Mouse (Mus musculus): ENCODE measurements around the gene Tmed10.
A peak's percentile ranks its signal among the peaks of the same experiment; 100 is the strongest.

The Tmed10 gene

DNA sequence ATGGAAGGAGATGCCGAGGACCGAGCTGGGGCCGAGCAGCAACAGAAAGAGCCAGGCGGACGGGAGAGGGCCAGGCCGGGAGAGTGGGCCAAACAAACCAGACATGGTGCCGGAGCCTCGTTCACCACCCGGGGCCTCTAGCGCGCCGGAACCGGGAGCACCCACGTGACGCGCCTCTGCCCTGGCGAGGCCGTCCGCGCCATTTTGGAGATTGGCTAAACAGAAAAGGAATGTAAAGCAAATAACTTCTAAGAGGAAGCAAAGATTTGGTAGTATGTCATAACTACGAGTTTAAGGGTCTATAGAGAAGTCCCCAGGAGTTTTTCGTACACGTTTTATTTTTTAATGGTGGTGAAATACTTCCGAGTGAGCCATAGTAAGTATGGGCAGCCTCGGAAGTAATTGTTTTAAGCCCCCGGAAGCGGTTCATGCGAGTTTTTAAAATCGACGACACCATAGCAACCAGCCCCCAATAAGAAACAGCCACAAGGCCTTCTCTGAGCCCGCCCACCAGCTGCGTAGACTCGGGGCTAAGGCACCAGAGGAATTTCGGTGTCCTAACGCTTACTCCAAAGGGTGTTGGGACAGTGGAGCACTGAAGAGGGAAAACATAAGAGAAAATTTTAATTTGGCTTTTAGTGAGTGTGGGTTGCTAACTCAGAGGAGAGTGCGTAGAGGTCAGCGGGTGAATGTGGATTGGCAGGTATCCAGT is at the start of gene Tmed10:
TSS of gene Tmed10 (minus strand) at position 287 of the 712 bp plus-strand sequence.
- peak; percentile 94 to 96 for DNase-seq (ENCODE audit: low spot score in 2 of 2)

DNA sequence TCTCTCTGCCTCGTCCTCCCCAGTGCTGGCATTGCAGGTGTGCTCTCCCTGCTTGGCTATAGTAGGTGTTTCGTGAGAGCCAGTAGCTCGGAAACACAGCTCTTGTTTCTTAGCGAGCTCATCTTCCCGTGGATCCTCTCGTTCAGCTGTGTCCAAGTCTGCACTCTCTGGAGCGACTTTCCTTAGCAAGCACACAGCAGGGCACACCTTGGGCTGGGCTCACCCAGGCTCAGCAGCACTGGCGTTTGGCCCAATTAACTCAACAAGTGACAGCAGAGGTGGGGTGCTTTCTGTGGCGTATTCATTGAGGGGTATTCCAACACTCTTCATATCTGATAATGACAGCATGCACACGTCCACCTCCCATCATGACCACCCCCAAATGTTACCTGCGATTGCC is 48.6 kb upstream of the Tmed10 start:
- no peak for DNase-seq (ENCODE audit: low spot score in 2 of 2)

DNA sequence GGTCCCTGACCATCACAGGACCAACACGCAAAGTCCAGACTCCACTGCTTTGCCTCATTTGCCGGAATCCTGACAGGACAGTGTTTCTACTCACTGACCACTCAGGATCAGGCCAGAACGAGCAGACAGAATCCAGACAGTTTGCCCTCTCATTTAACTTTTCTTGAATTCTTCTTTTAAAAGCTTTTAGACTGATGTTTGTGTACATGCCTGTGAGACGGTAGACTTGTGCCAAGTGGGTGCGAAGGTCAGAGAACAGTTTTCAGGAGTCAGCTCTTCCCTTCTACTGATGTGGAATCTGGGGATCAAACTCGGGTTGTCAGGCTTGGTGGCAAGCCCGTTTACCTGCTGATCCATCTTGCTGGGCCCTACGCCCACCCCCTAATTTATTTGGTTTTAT is 47.9 kb upstream of the Tmed10 start:
- DNase-seq (ENCODE audit: low spot score in 2 of 2): no peak

DNA sequence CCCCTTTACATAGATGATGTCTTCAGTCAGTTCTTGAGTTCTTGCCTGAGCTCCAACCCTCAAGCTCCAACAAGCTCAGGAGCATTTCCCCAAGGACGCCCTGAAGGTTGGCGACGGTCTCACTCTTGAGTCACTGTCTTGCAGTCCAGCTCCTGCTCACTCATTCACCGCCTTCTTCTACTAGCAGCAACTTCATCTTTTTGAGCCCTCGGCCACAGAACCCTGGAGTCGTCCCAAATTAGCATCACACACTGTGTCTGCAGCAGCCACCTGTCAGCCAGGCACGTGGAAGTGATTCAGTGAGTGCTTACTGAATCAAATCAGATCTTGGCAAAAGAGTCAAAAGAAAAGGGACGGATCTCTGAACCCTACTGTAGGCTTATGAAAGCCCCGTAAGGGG is 46.3 kb upstream of the Tmed10 start:
- DNase-seq (ENCODE audit: low spot score in 2 of 2): no peak

DNA sequence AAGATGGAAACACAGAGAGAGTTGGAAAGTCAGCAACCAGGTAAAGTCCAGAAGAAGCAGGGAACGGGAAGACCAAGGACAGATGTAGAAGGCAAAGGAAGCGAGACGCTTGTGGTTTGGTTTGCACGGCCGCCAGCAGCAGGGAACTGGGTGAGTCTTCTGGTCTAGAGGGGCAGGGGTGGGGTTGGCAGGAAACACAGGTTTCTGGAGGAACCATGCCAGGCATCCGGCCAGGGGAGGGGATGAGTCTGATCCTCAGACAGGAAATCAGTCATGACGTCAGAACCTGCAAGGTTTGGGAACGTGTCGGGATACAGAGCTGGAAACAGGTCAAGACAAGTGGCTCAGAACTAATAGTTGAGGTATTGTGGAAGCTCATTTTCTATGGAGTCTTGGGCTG is 43.2 kb upstream of the Tmed10 start:
- no peak for DNase-seq (ENCODE audit: low spot score in 2 of 2)

DNA sequence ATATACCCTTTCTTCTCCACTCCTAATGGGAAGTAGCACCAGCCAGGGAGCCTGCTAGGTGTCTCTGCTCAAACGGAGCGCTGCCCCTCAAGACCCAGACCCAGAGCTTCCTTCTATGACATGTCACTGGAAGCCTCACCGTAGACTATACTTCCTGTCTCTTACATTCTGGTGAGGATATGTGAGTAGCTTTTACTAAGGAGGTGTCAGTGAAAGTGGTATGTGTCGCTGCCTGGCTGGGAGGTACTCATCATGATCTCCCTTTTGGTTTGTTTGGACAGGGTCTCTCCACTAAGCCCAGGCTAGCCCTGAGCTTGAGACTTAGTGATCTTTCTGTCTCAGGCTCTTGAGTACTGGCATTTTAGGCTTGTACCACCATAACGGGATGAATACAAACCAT is 41.7 kb upstream of the Tmed10 start:
- no peak for DNase-seq (ENCODE audit: low spot score in 2 of 2)

DNA sequence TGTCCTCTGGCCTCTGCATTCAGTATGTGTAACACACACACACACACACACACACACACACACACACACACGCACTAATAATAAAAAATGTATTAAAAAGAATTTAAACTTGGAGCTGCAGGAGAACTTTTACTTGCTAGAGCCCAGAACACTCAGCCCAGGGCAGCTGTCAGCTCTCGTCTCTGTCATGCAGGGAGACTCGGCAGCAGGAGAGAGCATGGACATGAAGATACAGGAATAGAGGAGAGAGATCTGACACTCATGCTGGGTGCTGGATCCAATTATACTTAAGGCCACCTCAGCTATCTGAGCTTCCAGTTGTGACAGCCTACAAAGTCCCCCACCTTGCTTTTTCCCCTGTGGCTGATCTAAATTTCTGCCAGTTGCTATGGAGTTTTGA is 41.2 kb upstream of the Tmed10 start:
- DNase-seq (ENCODE audit: low spot score in 2 of 2): no peak

DNA sequence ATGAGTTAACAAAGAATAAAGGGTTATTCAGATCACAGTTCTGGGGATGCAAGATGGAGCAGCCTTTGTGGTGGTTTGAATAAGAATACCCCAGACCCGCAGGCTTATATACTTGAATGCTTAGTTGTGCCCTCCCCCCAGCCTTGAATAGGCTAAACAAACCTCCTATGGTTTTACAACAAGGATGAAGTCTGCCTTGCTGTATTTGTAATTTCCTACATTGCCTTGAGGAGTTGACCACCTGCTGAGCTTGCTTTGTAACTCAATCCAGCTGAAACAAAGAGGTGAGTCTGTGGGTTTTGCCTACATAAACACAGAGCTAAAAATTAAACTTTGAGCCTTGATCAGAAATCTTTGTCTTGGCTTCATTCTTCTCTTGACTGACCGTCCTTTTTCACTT is 36.5 kb upstream of the Tmed10 start:
- DNase-seq (ENCODE audit: low spot score in 2 of 2): no peak

DNA sequence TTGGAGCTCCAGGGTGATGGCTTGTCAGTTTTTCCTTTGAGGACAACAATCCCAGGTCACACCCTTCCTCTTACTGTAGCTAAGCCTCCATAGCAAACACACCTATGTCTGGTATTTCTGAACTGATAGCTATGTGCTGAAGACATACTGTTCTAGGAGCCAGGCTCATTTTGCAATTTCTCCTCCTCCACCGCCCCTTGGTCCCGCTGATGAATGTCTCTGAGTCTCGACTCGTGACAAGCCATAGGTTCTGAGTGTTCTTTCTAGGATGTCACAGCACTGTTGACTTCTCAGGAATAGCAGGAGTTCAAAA is 23.3 kb upstream of the Tmed10 start:
- no peak for DNase-seq (ENCODE audit: low spot score in 2 of 2)

DNA sequence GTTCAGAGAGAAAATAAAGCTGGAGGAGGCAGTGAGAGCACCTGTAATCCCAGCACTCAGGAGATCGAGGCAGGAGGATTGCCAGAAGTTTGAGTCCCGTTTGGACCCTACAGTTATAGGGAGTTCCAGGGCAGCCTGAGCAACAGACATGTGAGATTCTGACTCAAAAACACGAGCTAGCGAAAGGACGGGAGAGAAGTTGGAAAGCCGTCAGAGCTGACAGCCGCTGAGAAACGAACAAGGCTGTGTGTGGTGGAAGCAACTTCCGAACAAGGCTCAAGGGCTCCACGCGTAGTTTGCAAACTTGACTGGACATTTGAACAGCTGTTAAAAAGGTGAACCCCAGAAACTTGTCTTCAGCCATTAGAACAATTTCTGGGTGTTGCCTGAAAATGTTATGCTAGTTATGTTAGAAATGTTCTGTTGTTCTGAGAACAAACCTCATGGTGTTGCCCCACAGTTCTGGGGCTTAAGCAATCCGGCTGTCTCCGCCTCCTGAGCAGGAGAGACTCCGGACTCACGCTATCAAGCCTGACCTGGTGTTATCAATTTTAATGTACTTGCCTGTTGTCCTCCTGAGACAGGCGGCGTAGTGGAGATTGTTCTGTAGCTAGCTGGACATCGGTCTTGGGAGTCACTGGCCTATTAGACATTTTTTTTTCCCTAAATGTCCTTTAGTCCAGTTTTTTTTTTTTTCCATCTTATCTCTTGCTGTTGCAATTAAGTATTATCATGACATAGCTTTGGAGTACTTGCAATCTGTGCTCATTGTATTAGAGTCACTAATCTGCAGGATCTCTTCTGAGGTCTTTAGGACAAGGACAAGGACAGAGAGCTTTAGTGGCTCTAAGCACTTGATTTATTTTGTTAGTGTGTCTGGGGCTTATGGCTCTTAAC is 22.7 kb upstream of the Tmed10 start:
- DNase-seq (ENCODE audit: low spot score in 2 of 2): no peak

DNA sequence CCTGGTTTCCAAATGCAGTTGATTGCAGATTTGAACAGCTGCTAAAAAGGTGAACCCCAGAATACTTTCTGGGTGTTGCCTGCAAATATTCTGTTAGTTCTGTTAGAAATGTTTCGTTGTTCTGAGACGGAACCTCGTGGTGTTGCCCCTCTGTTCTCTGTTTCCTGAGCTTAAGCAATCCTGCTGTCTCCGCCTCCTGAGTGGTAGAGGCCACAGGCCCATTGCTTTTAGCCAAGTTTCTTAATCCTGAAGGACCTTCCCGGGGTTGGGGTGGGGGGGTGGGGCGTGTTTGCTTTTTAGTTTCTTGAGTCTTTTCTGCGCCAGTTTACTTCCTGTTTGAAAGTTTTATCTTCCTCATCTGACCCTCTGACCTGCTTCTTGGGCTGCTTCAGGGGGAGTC is 19.3 kb upstream of the Tmed10 start:
- DNase-seq (ENCODE audit: low spot score in 2 of 2): no peak

DNA sequence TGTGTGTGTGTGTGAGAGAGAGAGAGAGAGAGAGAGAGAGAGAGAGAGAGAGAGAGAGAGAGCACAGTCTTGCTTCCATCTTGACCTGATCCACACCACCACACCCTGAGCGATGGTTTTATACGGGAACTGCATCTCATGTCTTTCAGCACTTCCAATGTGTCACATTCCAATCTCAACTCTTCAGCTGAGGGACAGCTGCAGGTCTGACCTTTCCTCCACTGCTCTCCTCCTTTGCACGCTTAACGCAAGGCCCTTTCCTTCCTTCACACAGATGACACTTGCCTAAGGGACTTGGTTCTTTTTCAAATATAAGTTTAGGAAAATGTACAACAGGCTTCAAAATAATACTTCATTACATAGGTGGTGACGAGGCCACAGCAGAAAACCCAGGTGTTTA is 18.9 kb upstream of the Tmed10 start:
- no peak for DNase-seq (ENCODE audit: low spot score in 2 of 2)

DNA sequence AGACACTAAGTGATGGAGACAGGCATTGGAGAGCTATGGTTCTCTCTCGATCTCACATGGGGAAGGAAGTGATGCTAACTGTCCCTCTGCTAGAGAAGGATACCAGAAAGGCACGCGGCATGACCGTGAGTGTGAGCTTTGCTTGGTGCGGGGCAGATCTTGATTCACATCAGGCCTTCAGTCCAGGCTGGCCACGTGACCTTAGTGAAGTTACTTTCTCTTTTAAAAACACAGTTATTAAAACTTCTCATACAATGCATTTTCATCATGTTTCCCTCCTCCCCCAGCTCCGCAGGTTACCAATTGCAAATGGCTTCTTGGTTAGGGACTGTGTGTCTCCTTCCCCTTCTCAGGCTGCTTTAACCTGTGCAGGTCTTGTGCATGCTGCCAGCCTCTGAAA is 16.5 kb upstream of the Tmed10 start:
- no peak for DNase-seq (ENCODE audit: low spot score in 2 of 2)

DNA sequence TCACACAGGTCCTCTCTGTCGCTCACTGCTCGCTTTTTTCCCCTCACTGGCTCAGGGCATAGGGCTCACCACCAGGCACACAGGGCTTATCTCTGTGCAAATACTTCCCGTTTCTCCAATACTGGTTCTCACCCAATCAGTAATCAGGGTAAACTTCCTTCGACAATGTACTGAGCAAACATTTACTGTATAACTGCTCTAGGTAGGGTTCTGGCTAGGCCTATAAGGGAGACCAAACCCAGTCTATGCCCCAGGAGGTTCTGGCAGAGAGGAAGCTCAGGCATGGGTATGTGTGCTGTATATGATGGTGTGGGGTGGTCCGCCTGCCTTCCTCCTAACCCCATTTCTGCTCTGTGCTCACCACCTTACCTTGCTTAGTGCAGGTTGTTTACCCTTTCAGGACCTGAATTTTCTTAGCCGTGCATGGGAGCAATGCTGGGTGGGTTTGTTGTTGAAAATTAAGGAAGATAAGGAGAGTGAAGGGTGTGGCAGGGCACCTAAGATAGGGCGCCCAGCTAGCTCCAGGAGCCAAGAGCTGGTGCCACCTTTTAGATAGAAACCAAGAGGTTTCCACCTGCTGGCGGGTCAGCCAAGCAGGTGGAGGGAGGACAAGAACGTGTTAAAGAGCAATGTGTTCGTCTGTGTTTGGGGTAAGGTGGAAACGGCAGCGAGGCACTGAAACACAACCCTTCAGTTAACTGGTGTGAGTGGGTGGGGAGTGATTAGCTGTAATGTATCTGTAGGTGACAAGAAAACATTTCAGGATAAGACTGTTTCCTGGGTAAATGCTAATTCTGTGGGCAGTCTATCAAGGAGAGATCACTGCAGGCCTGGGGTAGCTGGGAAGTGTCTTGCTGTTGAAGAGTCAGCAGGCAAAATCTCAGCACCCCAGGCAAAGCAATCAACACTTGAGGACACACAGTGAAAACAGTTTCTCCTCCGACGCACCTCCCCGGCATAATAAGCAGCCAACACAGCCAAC is 14.8 kb upstream of the Tmed10 start:
- DNase-seq (ENCODE audit: low spot score in 2 of 2): no peak

DNA sequence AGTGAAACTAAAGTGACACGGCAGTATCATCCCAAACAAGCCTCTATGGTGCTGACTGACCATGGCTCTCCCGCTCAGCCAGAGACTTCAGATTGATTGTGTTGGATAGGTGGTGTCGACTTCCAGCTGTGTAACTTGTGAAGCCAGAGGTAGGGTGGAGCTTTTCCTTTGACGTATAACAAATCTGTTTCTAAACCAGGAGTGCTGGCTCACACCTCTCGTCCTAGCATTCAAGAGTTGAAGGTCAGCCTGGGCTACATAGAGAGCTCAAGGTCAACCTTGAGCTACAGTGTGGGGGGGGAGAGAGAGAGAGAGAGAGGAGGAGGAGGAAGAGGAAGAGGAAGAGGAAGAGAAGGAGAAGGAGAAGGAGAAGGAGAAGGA is 11.3 kb upstream of the Tmed10 start:
- DNase-seq (ENCODE audit: low spot score in 2 of 2): no peak

DNA sequence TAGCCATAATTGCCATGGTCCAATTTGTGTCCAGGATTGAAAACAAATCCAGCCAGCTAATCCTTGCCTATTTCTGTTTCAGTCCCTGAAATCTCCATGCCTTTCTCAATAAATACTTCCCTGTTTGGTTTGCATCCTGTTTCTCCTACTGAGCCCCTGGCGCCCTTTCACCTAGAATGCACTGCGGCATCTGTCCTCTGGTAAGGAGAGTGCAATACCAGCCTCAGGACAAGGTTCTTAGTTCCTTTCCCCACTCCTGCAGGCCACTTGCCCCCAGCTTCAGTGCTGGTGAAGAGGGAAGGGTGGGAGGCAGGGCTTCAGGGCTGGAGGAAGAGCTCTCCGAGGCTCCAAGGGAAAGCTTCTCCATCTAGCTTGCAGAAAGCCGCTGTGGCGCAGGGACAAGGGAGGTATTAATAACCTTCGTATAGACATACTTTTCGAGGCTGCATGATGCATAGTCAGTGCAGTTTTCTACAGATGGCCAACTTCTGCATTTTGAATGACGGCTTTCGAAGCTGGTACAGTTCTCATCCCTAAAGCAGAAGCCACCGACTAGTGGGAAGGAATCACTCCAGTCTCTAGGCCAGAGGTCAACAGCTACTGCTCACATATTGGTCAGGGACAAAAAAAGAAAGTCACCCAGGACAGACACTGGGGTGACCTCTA is 10.8 kb upstream of the Tmed10 start:
- no peak for DNase-seq (ENCODE audit: low spot score in 2 of 2)

DNA sequence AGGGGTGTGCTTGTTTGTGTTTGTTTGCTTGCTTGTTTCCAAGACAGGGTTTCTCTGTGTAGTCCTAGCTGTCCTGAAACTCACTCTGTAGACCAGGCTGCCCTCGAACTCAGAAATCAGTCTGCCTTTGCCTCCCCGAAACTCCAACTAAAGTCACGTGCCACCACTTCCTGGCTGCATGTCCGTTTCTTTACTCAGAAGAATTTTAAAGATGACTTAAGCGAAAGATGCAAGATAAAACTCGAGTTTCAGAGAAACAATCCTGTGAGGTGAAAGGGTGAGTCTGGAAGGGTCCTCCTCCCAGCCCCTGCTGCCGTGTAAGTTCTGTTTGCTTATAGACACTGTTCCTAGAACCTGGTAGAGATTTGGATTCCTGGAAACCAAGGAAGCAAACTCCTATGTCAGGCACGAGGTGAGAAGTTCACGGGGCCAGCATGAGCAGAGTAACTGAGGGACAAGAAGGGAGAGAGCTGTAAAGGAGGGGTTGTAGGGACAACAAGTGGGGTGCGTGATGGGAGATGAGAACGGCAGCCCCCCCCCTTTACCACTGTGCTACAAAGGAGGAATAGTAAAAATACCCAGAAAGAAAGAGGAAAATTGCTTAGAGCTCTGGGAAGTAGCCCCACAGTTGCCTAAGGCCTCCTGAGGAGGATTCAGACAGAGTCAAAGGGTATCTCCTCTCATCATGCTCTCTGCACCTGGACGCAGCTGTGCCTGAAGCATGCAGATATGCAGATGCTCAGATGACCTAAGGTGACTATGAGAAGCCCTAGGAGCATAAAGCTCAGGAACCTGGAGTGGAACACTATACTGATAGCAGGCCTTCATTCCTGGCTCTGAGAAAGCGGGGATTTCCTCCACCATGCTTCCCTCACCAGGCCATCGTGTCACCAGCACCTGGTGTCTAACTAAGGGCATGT is 8.4 kb upstream of the Tmed10 start:
- no peak for DNase-seq (ENCODE audit: low spot score in 2 of 2)

DNA sequence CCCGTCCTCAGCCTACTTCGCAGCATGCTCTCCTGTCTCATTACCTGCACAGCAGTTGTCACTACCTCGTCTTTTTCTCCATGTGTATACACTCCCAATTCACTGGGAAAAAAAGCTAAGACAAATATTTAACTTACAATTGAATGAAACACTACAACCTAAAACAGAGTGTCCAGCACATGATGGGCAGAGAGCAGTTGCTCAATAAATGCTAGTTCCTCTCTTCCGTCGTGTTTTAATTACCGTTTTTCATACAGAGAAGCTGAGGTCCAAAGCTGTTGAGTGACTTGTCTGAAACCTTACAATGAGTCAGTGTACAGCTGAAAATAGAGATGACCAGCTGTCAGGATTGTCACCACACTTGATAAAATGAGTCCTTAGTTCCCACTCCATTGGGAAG is 6.9 kb upstream of the Tmed10 start:
- no peak for DNase-seq (ENCODE audit: low spot score in 2 of 2)

DNA sequence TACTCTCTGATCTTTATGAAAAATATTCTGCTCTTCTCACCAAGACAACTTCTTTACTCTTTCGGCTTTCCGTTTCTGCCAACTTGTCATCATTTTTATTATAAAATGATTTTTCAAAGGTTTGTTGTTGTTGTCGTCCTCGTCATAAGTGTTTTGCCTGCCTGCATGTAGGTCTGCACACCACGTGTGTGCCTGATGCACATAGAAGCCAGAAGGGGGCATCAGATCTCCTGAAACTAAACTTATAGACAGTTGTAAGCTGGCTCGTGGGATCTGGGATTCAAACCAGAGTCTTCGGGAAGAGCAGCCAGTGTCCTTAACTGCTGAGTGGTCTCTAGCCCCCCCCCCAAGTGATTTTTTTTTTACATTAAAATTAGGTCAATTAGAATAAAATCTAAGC is 6.3 kb upstream of the Tmed10 start:
- DNase-seq (ENCODE audit: low spot score in 2 of 2): no peak

DNA sequence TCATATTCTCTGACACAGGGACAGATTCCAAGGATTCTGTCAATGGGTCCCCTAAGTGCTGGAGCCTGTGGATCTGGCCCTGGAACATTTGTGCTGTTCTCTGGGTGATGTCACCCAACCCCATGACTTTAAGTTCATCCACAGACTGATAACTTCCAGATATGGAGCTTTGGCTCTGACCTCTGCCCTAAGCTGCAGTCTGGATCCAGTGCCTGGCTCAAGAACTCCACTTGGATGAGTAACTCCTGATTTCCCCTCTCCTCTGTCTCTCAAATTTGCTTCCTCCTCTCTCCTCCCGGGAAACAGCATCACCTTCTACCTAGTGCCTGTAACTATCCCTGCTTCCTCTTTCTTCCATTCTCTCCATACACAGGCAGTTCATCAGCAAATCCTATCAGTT is 5.7 kb upstream of the Tmed10 start:
- DNase-seq (ENCODE audit: low spot score in 2 of 2): no peak

DNA sequence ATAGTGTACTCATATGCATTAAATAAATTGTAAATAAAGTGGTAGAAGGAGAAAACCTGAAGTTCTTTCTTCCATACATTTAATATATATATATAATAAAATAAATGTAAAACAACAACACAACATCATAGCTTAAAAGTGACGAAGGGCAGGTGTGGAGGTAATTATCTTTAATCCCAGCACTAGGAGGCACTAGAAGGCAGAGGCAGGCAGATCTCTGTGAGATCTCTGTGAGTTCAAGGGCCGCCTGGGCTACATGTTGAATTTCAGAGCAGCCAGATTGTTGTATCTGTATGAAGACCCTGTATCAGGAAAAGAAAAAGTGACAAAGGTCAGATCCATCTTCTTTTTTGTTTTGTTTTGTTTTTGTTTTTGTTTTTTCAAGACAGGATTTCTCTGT is 3.6 kb upstream of the Tmed10 start:
- DNase-seq (ENCODE audit: low spot score in 2 of 2): no peak
